Mouse (Mus musculus) C2C12 (cell line): ENCODE results near the gene Acoxl. TPM values are rescaled to one million over a fixed set of nuclear protein-coding genes. Genes with fewer than 3 reads are reported as not detected.

Experiments
- H3K27me3 ChIP-seq: one replicate; pipeline ENCODE4 v1.6.1; 2011; ENCODE audit not compliant: control insufficient read depth, insufficient read depth, insufficient read length
- H3K36me3 ChIP-seq: one replicate; pipeline ENCODE4 v1.6.1; 2011; ENCODE audit not compliant: control insufficient read depth, insufficient read depth
- H3K4me3 ChIP-seq: one replicate; pipeline ENCODE4 v1.5.1; 2011; ENCODE audit warnings: mild to moderate bottlenecking, control low read depth; ENCODE audit not compliant: poor library complexity, insufficient read depth, severe bottlenecking
- H3K79me2 ChIP-seq: one replicate; pipeline ENCODE4 v1.6.1; 2011; ENCODE audit not compliant: control insufficient read depth, insufficient read depth
- H3K79me3 ChIP-seq: one replicate; pipeline ENCODE4 v1.6.1; 2011; ENCODE audit warnings: low read depth, control low read depth
- H3ac ChIP-seq: one replicate; pipeline ENCODE3; 2011; ENCODE audit warnings: low read depth; ENCODE audit not compliant: control insufficient read depth, insufficient read length
- CEBPB ChIP-seq: IDR thresholded peaks from one replicate; pipeline ENCODE4 v1.6.1; 2011; ENCODE audit warnings: low read depth, mild to moderate bottlenecking, control low read depth, moderate library complexity
- CTCF ChIP-seq: IDR thresholded peaks from one replicate; pipeline ENCODE4 v1.5.1; 2011; ENCODE audit not compliant: control insufficient read depth, insufficient read depth, insufficient read length
- FOSL1 ChIP-seq: IDR thresholded peaks from one replicate; pipeline ENCODE4 v1.8.0; 2011; ENCODE audit warnings: mild to moderate bottlenecking, low read length; ENCODE audit not compliant: poor library complexity, insufficient read depth, severe bottlenecking
- MAX ChIP-seq: IDR thresholded peaks from one replicate; pipeline ENCODE4 v1.6.1; 2011; ENCODE audit warnings: mild to moderate bottlenecking, control low read depth
- MYOD1 ChIP-seq: IDR thresholded peaks from one replicate; pipeline ENCODE4 v1.6.1; 2011; ENCODE audit warnings: low read depth; ENCODE audit not compliant: control insufficient read depth, insufficient read length
- MYOG ChIP-seq: IDR thresholded peaks from one replicate; pipeline ENCODE4 v1.6.1; 2011; ENCODE audit not compliant: control insufficient read depth, insufficient read length; ENCODE audit errors: extremely low read depth
- USF1 ChIP-seq: IDR thresholded peaks from one replicate; pipeline ENCODE4 v1.6.1; 2011; ENCODE audit warnings: low read depth, mild to moderate bottlenecking, control low read depth, moderate library complexity
- polyA plus RNA-seq: library from polyadenylated mRNA; unstranded; fragments of >200 nt; fragmentation: generic; extraction: Trizol; gene quantifications from one replicate; pipeline ENCODE4 v1.2.1, GENCODE M21; 2012; ENCODE audit warnings: missing spikeins

Gene Acoxl
- polyA plus RNA-seq, 1 experiment, result not detected

- peaks cover 31% of the 10 kb centered on the region for H3K36me3 ChIP-seq
- peaks cover 2% of the 10 kb centered on the region for H3K79me3 ChIP-seq
Measured at GRCm38 (mm10) chr2:128134474-128134873, 295.8 kb downstream of the Acoxl start.

GRCm38 (mm10) chr2:128134948-128135347, 296.3 kb downstream of the Acoxl start:
- H3ac ChIP-seq, result no peak overlapping the region
- H3K79me3 ChIP-seq, result peaks cover 2% of the 10 kb centered on the region
- no peak overlapping the region for H3K4me3 ChIP-seq
- no peaks in the 10 kb centered on the region for H3K79me2 ChIP-seq
- H3K27me3 ChIP-seq, result no peaks in the 10 kb centered on the region
- peaks cover 27% of the 10 kb centered on the region for H3K36me3 ChIP-seq
- no peak for TF ChIP-seq MYOG
- no peak for TF ChIP-seq CEBPB

More at GRCm38 (mm10) chr2:128134474-128134873, 295.8 kb downstream of the Acoxl start:
- TF ChIP-seq MAX, result no peak
- no peak for TF ChIP-seq MYOD1
- no peak for TF ChIP-seq CTCF
- no peak for TF ChIP-seq USF1
- no peak for TF ChIP-seq FOSL1
- no peak for TF ChIP-seq MYOG
- TF ChIP-seq CEBPB, result no peak
- Histone ChIP-seq H3K79me2 (no peaks in the 10 kb centered on the region), H3K27me3 (no peaks in the 10 kb centered on the region), H3K4me3 (no peak overlapping the region), H3ac (no peak overlapping the region)

DNA sequence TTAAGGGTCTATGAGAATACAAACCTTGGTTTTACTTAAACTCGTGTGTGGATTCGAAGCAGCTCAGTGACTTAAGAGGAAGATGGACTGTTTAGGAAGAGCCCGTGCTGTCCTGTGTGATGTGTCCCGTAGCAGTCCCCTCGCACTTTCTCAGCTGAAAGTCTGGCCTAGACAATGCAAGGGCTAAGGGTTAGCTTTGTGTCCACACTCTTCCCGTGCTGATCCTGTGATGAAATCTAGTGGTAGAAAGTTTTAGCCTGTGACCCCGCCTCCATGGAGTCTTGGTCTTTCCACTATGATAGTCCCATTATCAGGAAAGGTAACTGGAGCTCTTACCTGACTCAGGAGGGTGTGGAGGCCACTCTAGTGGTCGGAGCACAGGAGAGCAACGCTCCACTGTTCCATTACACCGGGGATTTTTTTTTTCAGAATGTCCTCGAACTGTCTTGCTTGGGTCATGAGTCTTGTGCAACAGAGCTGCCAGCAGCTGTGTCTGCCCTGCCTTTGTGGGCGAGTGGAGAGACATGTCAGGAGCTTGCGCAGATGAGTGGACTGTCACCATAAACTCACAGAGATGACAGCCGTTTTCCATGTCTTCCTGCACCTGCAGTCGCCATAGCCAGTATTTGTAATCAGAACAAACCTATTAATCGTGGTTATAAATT, 298.2 kb downstream of the Acoxl start:
- TF ChIP-seq CEBPB, result no peak
- no peak for TF ChIP-seq CTCF
- no peak for TF ChIP-seq USF1
- TF ChIP-seq MYOD1, result no peak
- TF ChIP-seq FOSL1, result no peak
- no peak for TF ChIP-seq MAX
- no peak for TF ChIP-seq MYOG
- Histone ChIP-seq H3K4me3 (no peak overlapping the region), H3K36me3 (peaks cover 10% of the 10 kb centered on the region), H3ac (no peak overlapping the region), H3K79me3 (peaks cover 2% of the 10 kb centered on the region), H3K79me2 (no peaks in the 10 kb centered on the region), H3K27me3 (no peaks in the 10 kb centered on the region)

- TF ChIP-seq MYOD1 (no peak), MAX (no peak), USF1 (no peak), CTCF (no peak), MYOG (no peak), CEBPB (no peak), FOSL1 (no peak)
- Histone ChIP-seq H3K36me3 (peaks cover 10% of the 10 kb centered on the region), H3K4me3 (no peak overlapping the region), H3K27me3 (no peaks in the 10 kb centered on the region), H3K79me2 (no peaks in the 10 kb centered on the region), H3K79me3 (peaks cover 2% of the 10 kb centered on the region), H3ac (no peak overlapping the region)
Measured at GRCm38 (mm10) chr2:128137480-128138276, 299.0 kb downstream of the Acoxl start.

DNA sequence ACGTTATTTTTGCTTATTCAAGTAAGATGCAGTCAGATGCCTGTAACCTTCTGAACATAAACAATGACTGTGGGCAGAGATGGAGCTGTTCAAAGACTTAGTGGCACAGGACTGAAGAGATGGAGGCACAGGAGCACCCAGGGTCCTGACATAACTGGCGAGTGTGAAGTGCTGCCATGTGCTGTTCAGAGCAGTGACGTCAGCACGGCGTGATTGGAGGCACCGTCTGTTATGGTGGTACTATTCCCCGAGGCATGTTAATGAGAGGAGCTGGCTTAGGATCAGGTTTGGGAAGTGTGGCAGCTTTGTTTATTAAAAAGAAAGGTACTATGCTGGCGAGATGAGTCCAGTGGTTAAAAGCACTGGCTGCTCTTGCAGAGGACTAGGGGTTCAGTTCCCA, 300.2 kb downstream of the Acoxl start:
- Histone ChIP-seq H3K4me3 (no peak overlapping the region), H3K79me2 (no peaks in the 10 kb centered on the region), H3ac (no peak overlapping the region), H3K36me3 (peaks cover 10% of the 10 kb centered on the region), H3K27me3 (no peaks in the 10 kb centered on the region), H3K79me3 (peaks cover 2% of the 10 kb centered on the region)
- TF ChIP-seq FOSL1 (no peak), MYOG (no peak), MYOD1 (no peak), CEBPB (no peak), CTCF (no peak), USF1 (no peak), MAX (no peak)
